Mouse (Mus musculus): Measurements from ENCODE around the gene 5830473C10Rik.
A peak's percentile ranks its signal among the peaks of the same experiment; 100 is the strongest.

5830473C10Rik gene

DNA sequence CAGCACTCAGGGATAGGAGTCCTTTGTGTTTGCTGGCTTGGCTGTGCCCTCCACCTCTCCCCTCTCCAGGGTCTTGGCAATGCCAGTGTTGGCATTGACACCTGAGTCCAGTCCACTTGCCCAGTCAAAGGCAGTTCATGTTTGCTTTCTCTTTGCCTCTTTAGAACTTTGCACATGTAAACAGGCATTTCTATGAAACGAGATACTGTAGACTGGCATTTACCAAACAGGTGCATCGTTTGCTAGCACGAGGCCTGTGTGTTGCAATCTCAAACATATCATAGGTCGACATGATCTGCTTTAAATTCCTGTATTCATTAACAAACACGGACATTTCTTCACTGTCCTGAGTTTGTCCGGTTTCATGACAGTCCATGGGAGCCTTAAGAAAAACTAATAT is at the start of gene 5830473C10Rik:
TSS of gene 5830473C10Rik (plus strand) at position 365 of the 400 bp plus-strand sequence.
- DNase-seq (ENCODE audit: low spot score in 2 of 2) = no peak

DNA sequence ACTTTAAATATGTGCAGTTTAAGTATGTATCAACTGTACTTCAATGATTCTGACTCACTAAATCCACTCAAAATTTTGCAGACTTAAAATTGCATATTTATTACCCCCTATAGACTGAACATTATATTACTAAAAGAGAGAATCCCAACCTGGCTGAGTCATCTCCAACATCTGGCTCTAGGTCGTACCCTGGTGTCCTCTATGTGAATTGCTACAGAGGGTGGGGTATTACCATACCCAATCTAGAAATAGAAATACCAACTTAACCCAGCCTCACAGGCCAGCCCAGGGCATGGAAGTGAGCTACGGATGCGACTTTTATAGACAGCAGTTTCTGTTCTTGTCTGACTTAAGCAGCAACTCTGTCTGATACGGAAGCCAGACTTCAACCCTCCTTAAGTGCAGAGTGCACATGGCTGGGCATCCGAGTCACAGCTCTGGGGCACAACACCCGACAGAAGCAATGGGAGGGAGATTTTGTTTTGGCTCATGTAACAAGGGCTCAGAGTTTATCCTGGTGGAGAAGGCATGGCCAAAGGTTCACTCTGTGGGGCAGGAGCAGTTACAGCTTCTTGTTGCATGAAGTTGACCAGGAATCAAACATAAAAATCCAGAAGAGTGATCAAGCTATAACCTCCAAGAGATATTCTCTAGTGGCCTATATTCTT is 48.5 kb upstream of the 5830473C10Rik start:
- DNase-seq (ENCODE audit: low spot score in 2 of 2) = no peak

DNA sequence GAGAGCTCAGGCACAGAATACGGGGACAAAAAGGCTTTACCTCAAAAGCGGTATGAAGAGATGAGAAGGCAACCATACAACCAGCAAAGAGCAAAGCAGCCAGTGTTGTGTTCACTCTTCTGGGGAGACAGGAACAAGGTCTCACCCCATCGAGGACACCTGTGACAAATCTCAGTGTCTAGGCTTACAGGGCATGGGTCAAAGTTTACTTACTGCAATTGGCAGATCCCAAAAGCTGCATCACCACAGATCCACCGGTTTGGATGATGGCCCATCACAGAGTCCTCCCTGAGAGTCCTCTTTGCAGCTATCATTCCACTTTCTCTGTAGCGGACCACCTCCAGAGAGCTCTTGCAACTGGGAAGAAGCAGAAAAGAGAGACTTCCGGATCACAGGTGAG is 45.3 kb upstream of the 5830473C10Rik start:
- DNase-seq (ENCODE audit: low spot score in 2 of 2) = no peak

DNA sequence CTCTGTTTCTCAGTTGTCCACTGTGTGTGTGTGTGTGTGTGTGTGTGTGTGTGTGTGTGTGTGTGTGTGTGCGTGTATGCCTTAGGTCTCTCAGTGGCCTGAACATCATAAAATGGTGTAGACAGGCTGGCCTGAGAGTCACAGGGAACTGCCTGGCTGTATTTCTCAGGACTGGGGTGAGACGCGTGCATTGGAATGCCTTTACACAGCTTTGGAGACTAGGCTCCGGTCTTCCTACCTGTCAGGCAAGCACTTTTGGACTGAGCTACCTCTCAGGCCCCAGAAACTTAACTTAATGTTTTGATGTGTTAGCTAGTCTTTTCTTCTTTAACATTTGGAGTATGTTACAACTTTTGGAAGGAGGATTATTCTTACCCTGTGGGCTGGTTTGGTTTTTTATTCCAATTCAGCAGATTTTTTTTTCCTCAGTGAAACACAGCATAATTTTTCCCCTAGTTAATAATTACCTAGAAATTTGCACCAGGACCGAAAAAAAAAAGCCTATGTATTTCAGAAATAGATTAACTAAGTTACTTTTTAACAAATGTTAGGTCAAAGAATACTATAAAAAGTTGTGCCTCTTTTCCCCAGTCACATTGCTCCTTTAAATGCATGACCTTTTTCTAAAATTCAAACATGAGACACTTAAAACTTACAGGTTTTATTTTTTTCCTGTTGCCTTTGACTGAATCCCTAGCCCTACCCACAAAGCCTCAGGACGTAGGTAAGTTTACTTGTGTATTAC is 42.4 kb upstream of the 5830473C10Rik start, which contains the start of gene Afm:
TSS of gene Afm (plus strand) at position 577 of the 745 bp plus-strand sequence.
- no peak for DNase-seq (ENCODE audit: low spot score in 2 of 2)

DNA sequence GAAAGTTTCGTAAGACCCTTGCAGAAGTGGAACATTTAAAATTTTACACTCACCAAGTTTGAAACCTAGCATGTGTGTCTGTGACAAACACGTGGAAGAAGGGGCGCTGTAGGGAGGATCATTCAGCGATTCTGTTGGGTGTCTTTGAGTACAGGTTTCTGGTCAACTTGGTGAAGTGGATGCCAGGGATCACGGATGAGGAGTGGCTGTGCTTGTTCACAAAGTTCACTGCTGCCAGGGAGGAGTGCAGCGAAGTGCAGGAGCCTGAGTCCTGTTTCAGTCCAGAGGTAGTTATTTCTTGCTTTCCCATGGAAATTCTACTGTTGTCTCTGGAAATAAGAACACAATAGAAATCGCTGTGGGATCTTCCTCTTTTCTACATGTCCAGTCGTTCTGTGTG is 9.7 kb upstream of the 5830473C10Rik start:
- DNase-seq (ENCODE audit: low spot score in 2 of 2) = no peak

DNA sequence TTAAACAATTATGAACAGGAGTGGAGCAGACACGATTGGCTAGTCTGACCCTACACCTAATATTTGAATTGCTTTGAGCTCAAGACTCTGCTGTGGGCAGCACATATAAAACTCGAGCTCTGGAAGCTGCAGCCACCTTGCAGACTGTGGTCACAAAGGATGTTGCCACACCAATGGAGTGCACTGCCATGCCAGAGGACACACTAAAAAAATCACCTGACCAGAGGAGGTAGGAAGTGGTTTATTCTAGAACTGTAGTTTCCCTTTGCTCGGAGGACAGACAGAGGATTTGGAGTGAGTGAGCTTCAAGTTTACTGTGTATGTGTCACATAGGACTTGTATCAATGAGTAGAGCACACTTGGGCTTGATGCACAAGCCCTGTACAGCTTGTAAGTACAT is 4.9 kb upstream of the 5830473C10Rik start:
- no peak for DNase-seq (ENCODE audit: low spot score in 2 of 2)

DNA sequence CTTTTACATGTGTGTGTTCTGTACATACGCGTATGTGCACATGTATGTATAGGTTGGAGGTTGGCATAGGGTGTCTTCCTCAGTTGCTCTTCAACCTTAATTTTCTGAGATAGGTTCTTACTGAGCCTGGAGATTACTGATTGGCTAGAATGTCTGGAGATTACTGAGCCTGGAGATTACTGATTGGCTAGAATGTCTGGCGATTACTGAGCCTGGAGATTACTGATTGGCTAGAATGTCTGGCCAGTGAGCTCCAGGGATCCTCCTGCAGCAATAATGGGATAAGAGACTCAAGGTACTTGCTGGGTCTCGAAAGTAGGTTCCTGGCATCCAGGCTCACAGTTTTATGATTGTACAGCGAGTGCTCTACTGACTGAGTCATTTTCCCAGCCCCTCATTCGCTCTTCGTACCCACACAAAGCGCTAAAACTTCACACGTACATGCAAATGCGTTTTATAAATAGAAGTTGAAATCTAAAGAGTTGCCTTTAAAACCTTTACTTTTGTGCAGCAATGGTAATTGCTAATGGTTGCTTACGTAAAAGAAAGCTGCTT is 891 bp downstream of the 5830473C10Rik start:
- DNase-seq (ENCODE audit: low spot score in 2 of 2) = peak; percentile 36 to 45

DNA sequence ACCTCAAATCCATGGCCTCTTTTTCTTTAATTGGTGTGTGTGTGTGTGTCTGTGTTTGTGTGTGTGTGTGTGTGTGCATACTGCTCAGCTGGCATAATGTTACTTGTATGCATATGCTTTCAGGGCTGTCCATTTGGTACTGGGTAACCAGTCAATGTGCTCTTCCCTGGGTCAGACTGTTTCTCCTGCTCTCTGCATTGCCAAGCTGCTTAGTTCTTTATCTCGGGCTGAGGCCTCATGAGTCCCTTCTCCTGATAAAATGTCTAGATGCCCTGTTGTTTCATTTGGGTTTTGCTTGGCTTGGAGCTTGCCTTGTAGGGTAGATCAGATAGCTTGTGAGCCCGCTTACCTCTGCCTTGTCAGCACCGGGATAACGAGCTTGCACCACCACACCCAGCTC is 2.0 kb downstream of the 5830473C10Rik start:
- DNase-seq (ENCODE audit: low spot score in 2 of 2) = no peak

DNA sequence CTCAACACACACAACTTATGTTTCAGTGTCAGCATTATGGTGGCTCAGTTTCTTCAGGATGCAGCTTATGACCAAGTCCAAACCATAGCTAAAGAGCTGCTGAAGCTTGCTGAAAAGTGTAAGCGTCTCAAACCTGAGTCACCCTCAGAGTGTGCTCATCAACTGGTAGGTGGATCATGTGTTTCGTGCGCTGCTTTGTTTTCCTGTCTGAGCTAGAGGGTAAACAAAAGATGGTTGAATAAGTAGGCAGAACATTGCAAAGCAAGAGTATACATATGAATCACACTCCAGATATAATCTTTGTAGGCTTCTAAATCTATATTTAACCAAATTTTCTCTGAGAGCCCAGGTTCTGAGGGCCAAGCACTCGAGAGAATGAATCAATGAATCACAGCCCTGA is 3.3 kb downstream of the 5830473C10Rik start:
- DNase-seq (ENCODE audit: low spot score in 2 of 2) = peak; percentile 42 to 46

DNA sequence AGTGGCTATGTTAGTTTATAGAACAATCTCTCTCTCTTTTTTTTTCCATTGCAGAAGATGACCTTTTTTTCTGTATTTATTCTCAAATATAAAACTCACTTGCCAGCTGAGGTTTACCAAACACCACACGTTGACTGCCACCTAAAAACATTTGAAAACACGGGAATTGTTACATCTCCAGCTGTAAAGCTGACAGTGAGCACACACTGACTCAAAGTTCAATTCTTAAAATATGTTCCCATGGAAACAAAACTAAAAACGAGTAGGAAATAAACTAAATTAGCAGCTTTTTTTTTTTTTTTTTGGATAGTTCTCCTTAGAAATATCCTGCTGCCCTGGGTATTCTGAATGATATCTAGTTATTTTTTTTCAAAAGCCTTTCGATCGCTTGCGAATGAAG is 4.3 kb downstream of the 5830473C10Rik start:
- DNase-seq (ENCODE audit: low spot score in 2 of 2) = no peak

DNA sequence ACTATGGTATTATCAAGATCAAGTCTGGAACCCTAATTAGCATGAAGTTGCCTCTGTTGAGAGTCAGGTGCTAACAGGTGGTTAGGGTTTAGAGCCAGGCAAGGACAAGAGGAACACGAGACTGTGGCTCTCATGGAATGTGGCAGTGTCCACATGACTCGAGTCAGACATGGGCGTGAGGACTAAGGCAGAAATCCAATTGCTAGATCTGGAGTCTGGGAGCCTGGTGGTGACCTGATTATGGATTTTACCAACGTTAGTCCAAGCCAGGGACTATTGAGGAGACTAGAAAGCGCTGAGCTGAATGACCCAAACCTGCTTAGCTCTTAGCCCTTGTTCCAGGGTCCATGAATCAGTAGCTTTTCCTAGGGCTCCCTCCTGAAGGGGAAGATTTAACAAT is 6.9 kb downstream of the 5830473C10Rik start:
- DNase-seq (ENCODE audit: low spot score in 2 of 2) = no peak

DNA sequence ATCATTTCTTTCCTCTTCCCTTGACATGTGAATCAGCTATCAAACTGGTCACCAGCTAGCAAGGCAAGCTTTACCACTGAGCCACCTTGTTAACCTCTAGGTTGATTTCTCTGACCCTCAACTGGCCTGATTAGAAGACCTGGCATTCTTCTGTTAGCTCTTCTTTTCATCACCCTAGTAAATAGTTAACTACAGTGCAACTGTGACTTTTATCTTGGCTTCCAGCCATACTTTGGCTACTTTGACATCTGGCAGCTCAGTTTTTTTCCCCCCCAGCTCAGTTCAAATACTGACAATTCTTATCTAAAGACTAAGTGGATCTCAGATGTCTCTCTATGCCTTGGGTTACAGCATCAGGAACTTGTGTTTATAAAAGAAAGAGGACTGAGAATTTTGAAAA is 7.4 kb downstream of the 5830473C10Rik start:
- DNase-seq (ENCODE audit: low spot score in 2 of 2) = no peak

DNA sequence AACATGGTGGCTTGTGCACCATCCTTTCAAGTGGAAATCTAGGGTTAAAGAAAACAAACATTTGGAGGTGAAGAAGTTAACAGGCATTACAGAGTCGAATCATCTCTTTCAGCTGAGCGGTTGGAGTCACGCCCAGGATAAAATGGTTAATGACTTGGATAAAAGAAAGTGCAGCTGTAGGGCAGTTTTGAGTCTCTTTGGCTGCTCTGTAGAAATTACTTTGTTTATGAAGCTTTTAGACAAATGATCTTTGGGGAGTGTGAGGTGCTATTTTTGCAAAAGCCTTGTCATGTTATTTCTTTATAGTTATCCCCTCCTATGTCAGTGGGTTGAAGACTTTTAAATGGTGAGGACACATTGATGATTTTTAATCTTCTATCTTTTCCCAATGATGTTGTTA is 10.3 kb downstream of the 5830473C10Rik start:
- no peak for DNase-seq (ENCODE audit: low spot score in 2 of 2)

DNA sequence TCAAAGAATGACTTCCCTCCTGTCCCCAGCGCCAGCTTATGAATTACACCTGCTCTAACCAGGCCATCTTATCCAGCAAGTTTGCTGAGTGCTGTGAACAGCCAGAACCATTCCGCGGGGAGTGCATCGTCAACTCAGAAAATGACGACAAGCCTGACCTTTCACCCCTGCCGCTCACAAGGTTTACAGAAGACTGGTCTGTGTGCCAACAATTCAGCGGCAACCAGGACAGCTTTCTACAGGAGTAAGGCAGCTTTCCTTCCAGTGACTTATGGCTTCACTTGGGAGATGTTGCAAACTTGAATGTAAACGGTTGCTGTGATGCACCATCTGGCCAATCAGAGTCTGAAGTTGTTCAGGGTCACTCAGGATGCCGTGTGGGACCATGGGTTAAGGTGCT is 16.8 kb downstream of the 5830473C10Rik start:
- DNase-seq (ENCODE audit: low spot score in 2 of 2) = no peak

DNA sequence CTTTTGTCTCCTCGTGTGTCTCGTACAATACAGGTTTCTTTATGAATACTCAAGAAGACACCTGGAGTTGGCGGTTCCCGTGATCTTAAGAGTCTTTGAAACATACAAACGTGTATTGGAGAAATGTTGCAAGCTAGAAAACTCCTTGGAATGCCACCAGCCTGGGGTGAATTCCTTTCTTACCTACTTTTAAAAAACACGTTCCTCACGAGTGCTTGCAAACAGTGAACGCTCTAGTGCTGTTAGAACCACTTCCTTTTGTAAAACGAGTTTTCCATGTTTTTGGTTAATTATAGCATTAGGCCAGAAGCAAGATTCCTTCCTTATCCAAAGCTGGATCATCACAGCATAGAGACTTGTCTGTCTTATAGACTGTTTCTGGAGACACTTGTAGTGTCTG is 18.6 kb downstream of the 5830473C10Rik start:
- DNase-seq (ENCODE audit: low spot score in 2 of 2) = no peak

DNA sequence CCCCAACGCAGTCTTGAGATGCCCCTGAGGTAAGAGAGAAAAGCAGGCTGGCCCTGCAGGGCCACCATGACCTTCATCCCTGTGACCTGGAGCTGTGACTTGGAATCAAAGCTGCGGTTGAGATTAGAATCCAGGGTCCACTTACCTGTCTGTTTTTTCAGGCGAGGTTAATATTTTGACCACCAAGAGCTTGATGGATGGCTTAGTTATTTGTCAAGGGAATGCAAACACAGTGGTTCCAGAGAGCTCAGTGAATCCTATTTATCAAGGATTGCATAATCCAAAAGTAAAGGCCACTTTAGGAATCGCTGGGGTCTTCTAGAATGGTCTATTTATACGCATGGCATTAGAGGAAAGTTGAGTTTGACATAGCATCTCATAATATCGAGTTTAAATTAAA is 21.3 kb downstream of the 5830473C10Rik start:
- no peak for DNase-seq (ENCODE audit: low spot score in 2 of 2)

DNA sequence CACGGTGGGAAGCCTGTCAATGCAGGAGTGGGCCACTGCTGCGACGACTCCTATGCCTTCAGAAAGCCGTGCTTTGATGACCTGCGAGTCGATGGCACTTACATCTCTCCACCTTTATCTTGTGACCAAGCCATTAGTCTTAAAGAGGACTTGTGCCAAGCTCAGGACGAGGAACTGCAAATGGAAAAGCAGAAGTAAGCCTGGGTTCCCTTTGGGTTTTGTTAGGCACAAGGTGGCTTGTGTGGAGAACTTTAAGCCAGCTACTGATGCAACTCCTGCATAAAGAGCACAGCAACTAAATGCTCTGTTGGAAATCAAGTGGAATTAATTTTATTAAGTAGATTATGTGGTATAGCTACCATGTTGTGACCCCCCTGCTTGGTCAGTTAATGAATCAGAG is 23.9 kb downstream of the 5830473C10Rik start:
- DNase-seq (ENCODE audit: low spot score in 2 of 2) = no peak

DNA sequence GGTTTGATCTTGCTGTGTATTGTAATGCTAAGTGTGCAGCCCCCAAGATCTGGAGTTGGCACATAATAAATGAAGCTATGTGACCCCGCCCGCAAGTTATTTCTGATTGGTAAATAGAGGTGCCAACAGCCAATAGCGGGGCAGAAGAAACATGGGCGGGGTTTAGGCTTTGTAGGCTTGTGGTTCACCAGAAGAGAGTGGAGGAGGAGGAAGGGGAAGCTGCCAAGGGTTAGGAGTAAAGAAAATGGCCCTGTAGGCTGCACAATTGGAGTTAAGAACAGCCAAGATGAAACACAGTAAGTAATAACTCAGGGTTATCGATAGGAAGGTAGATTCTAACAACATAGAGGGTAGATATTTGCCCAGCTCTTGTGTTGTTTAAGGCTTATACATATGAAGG is 25.6 kb downstream of the 5830473C10Rik start:
- no peak for DNase-seq (ENCODE audit: low spot score in 2 of 2)

DNA sequence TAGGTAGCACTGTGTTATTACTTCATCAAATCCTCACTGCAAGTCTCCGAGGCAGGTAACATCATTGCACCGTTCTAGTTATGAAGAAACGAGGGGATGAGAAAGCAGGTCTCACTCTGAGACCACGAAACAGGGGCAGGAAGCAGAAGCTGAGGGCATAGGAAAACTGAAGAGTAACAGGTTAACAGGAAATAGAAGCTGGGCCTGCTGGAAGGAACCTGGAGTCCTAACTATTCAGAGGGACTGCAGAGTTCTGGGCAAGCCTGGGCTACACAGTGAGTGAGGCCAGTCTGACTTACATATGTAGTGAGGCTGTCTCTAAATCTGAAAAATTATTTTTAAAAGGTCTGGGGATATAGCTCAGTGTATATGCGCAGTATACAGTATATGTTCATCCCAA is 27.2 kb downstream of the 5830473C10Rik start:
- no peak for DNase-seq (ENCODE audit: low spot score in 2 of 2)

DNA sequence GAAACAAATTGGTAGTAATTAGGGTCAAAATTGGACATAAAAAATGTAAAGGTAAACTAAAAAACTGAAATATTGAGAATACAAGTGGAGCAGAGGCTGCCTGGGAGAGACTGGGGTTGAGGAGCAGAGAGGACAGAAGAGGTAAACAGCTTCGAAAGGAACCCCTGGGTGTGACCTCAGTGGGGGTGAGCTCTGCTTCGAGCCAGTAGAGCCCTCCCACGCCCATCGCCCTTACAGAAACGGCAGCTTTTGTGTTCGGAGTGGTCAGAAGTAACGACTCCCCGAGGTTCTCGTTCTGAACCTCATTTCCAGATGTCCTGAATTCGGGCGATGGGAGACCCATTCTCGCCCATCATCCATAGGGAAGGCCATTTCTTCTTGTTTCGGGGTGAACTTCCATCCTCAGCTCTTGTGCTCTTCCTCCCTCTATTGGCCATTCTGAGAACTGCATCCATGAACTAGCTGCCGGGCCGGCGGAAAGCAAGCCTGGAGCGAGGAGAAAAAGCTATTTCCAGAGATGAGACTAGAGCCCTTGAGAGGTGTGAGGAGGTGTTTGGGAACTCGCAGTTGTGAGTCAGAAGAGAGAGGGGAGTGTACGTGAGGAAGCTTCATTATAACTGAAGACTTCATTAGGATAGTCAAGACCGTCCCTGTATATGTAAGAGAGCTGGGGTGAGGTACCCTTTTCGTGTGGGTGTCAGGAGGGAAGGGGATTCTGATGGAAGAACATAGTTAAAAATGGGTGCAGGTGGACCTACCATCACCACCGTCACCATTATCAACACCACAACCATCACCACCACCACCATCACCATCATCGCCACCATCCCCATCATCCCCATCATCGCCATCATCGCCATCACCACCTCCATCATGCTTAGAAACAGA is 28.0 kb downstream of the 5830473C10Rik start:
- peak; percentile 83 to 93 for DNase-seq (ENCODE audit: low spot score in 2 of 2)

DNA sequence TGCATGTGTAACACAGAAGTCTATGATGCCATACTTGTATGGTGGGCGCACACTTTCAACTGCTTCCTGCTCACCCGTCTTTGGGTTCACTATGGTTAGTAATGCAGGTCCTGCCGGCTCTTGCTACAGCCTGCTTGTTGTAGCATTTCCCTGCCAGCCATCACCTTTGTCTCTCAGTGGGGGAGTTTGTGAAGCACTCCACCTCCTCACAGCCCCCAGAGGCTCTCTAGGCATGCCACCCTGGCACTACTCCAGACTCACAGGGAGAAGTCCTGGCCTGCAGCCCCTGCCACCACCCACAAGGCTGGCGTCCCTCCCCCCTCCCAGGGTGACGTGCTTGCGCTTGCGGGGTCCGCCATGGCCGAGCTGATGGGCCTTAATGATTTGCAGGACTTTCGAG is 29.8 kb downstream of the 5830473C10Rik start:
- no peak for DNase-seq (ENCODE audit: low spot score in 2 of 2)

DNA sequence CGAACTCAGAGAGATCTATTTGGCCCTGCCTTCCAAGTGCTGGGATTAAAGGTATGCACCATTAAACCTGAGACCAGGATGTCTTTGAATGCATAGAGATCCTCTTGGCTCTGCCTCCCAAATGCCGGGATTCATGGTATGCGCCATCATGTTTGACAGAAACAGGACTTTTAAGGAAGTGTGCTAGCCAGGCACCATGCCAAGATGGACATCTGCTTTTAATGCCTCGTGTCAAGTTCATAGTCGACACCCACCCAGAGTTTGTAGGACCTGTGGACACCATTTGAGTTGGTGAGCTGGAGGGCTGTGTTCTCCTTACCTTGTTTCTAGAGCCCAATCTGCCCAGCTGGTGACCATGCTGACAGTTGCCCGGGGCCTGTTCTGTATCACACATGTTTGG is 31.0 kb downstream of the 5830473C10Rik start:
- no peak for DNase-seq (ENCODE audit: low spot score in 2 of 2)

All from right cerebral cortex, adult 2 months (tissue).